In genomic region chr11:98784139-98784538, GRCm38 (mm10) we compare ENCODE assay signal across 9 mouse cellular contexts. TPM values are rescaled to one million over a fixed set of nuclear protein-coding genes. Genes with fewer than 3 reads are reported as not detected.
A peak's percentile ranks its signal among the peaks of the same experiment; 100 is the strongest.
DNase-seq lines count a peak whose midpoint lies in the region; ATAC-seq and TF ChIP-seq lines count a peak whose summit lies in the region.
"Had no signal": no experiment of that assay in that cellular context is flagged by ENCODE, and none has a peak within 500 bp of the region (broad histone marks: within the 10 kb centered on the region; RNA-seq: fewer than 3 reads in every experiment).

No protein-coding gene starts in this region.

- no peak overlapping the region for H3K4me3 ChIP-seq in heart, embryonic 11.5 days (ENCODE audit: low read depth, low read length)
- H3K4me3 ChIP-seq in midbrain, embryonic 16.5 days (ENCODE audit: low read depth, low read length), result no peak overlapping the region
- no peak overlapping the region for H3K4me3 ChIP-seq in midbrain, embryonic 13.5 days (replicated peaks)
- no peak overlapping the region for H3K4me3 ChIP-seq in intestine, embryonic 15.5 days (replicated peaks)
- no peak overlapping the region for H3K4me3 ChIP-seq in small intestine, adult 2 months (ENCODE audit: low read depth, low read length)

- H3K9me3 ChIP-seq in heart, embryonic 11.5 days (replicated peaks; ENCODE audit: control insufficient read depth, low read length), result no peaks in the 10 kb centered on the region
- no peaks in the 10 kb centered on the region for H3K9me3 ChIP-seq in midbrain, embryonic 16.5 days (replicated peaks; ENCODE audit: control insufficient read depth, low read length, poor library complexity, severe bottlenecking)
- no peaks in the 10 kb centered on the region for H3K9me3 ChIP-seq in midbrain, embryonic 13.5 days
- no peaks in the 10 kb centered on the region for H3K9me3 ChIP-seq in intestine, embryonic 15.5 days

- 58% methylated on average over 4 of the region's 4 CpGs for WGBS in heart, embryonic 11.5 days (ENCODE audit: insufficient replicate concordance)
- WGBS in midbrain, embryonic 16.5 days, result 82% methylated on average over 4 of the region's 4 CpGs
- 71% methylated on average over 4 of the region's 4 CpGs for WGBS in midbrain, embryonic 13.5 days
- 72% methylated on average over 4 of the region's 4 CpGs for WGBS in intestine, embryonic 15.5 days
- 76% methylated on average over 4 of the region's 4 CpGs for WGBS in small intestine, adult 2 months

- DNase-seq in heart, postnatal 25 days (ENCODE audit: low spot score), result no peak
- no peak for DNase-seq in layer of hippocampus, adult 11-12 months (ENCODE audit: low spot score)
- DNase-seq in left cerebral cortex, postnatal 10 days (ENCODE audit: extremely low spot score in 1 of 2, low spot score in 2 of 2), result no peak
- DNase-seq: thymus, postnatal 36 days had no signal

- no peaks in the 10 kb centered on the region for H3K36me3 ChIP-seq in heart, embryonic 11.5 days (ENCODE audit: control insufficient read depth, insufficient read depth, low read length)
- H3K36me3 ChIP-seq in midbrain, embryonic 16.5 days (ENCODE audit: control insufficient read depth, insufficient read depth, low read length), result no peaks in the 10 kb centered on the region
- H3K36me3 ChIP-seq in midbrain, embryonic 13.5 days, result no peaks in the 10 kb centered on the region
- no peaks in the 10 kb centered on the region for H3K36me3 ChIP-seq in intestine, embryonic 15.5 days
- no peaks in the 10 kb centered on the region for H3K36me3 ChIP-seq in small intestine, adult 2 months (ENCODE audit: control insufficient read depth, insufficient read depth, low read length)

- intact Hi-C loops in heart, postnatal 25 days (cut with DNase I), result no loop called here
- intact Hi-C loops in left cerebral cortex, postnatal 10 days (cut with DNase I), result loop anchor here (5.0 kb wide), 1 partner anchor 42 kb away; the partner anchor contains the start of gene Thra

- H3K9ac ChIP-seq in heart, embryonic 11.5 days (ENCODE audit: low read depth, low read length), result no peak overlapping the region
- H3K9ac ChIP-seq in midbrain, embryonic 16.5 days (ENCODE audit: low read depth, low read length), result no peak overlapping the region
- no peak overlapping the region for H3K9ac ChIP-seq in midbrain, embryonic 13.5 days (replicated peaks)
- H3K9ac ChIP-seq in intestine, embryonic 15.5 days, result 0 out of 2 replicates have a peak overlapping the region, but pooled peaks have one; percentile 50

- no peaks in the 10 kb centered on the region for H3K27me3 ChIP-seq in heart, embryonic 11.5 days (ENCODE audit: control insufficient read depth, insufficient read depth, low read length)
- no peaks in the 10 kb centered on the region for H3K27me3 ChIP-seq in midbrain, embryonic 16.5 days (ENCODE audit: control insufficient read depth, insufficient read depth, low read depth, low read length)
- H3K27me3 ChIP-seq in midbrain, embryonic 13.5 days, result no peaks in the 10 kb centered on the region
- no peaks in the 10 kb centered on the region for H3K27me3 ChIP-seq in intestine, embryonic 15.5 days (replicated peaks)
- H3K27me3 ChIP-seq in small intestine, adult 2 months (ENCODE audit: control insufficient read depth, insufficient read depth, low read length), result no peaks in the 10 kb centered on the region

- no peak for TF ChIP-seq POLR2A in small intestine, adult 2 months (IDR thresholded peaks at IDR 0.05; ENCODE audit: low read depth, low read length)

- H3K27ac ChIP-seq in heart, embryonic 11.5 days (ENCODE audit: low read depth, low read length), result peak overlapping the region; percentile 96
- H3K27ac ChIP-seq in midbrain, embryonic 16.5 days (ENCODE audit: low read length), result peak overlapping the region; percentile 31; the same call in 1 of the 2 replicates
- no peak overlapping the region for H3K27ac ChIP-seq in midbrain, embryonic 13.5 days
- H3K27ac ChIP-seq in intestine, embryonic 15.5 days, result peak overlapping the region; percentile 97; the same call in 1 of the 2 replicates
- peak overlapping the region; percentile 100 for H3K27ac ChIP-seq in small intestine, adult 2 months (ENCODE audit: insufficient read depth, low read depth, low read length)

- peaks cover 61% of the 10 kb centered on the region for H3K4me1 ChIP-seq in heart, embryonic 11.5 days (ENCODE audit: control insufficient read depth, insufficient read depth, low read length)
- peaks cover 27% of the 10 kb centered on the region for H3K4me1 ChIP-seq in midbrain, embryonic 16.5 days (ENCODE audit: control insufficient read depth, insufficient read depth, low read length)
- H3K4me1 ChIP-seq in midbrain, embryonic 13.5 days (replicated peaks), result peaks cover 60% of the 10 kb centered on the region
- peaks cover 66% of the 10 kb centered on the region for H3K4me1 ChIP-seq in intestine, embryonic 15.5 days (replicated peaks)
- peaks cover 33% of the 10 kb centered on the region for H3K4me1 ChIP-seq in small intestine, adult 2 months (ENCODE audit: control insufficient read depth, insufficient read depth, insufficient read length, low read length)

- TF ChIP-seq CTCF in small intestine, adult 2 months (IDR thresholded peaks at IDR 0.05; ENCODE audit: extremely low read depth, insufficient read length, insufficient replicate concordance, low read depth, low read length), result no peak

- H3K4me2 ChIP-seq in heart, embryonic 11.5 days, result no peak overlapping the region
- H3K4me2 ChIP-seq in midbrain, embryonic 16.5 days (ENCODE audit: low read length), result no peak overlapping the region
- no peak overlapping the region for H3K4me2 ChIP-seq in midbrain, embryonic 13.5 days (replicated peaks)
- H3K4me2 ChIP-seq in intestine, embryonic 15.5 days (replicated peaks), result peak overlapping the region; percentile 60; the same call in 1 of the 2 replicates

- ATAC-seq in heart, embryonic 11.5 days (replicated peaks; ENCODE audit: insufficient number of reproducible peaks, low FRiP score, low TSS enrichment), result no peak
- no peak for ATAC-seq in midbrain, embryonic 16.5 days
- ATAC-seq in midbrain, embryonic 13.5 days, result no peak
- ATAC-seq in intestine, embryonic 15.5 days, result no peak

RNA-seq across cellular contexts. Expression of gene Nr1d1, which starts 9.0 kb away (rescaled TPM):
- polyA plus RNA-seq in heart, embryonic 11.5 days (2014; fragmentation: Nextera tagmentation; extraction: Ambion mirVana), result 5.6 and 6.4 TPM in 2 replicates
- 100 to 1,000 TPM in 1 of 2 experiments, 10 to 100 TPM in 1; 61.2 to 129 TPM for total RNA-seq in heart, postnatal 25 days (2021)
- 3.5 and 5.2 TPM in 2 replicates for polyA plus RNA-seq in midbrain, embryonic 16.5 days (2015; fragmentation: Nextera tagmentation; extraction: Ambion mirVana)
- polyA plus RNA-seq in midbrain, embryonic 13.5 days (2015; fragmentation: Nextera tagmentation; extraction: Ambion mirVana), result 1.2 and 1.9 TPM in 2 replicates
- polyA plus RNA-seq in intestine, embryonic 15.5 days (2015; fragmentation: Nextera tagmentation; extraction: Ambion mirVana), result 2.6 and 2.7 TPM in 2 replicates
- polyA plus RNA-seq in small intestine, adult 2 months (2012; rRNA removed), result 59.8 and 206 TPM in 2 replicates
- 10 to 100 TPM; 63.3 to 70.5 TPM for total RNA-seq in left cerebral cortex, postnatal 10 days (2021)

RNA-seq across cellular contexts. Expression of gene Msl1, which starts 11.2 kb away (rescaled TPM):
- polyA plus RNA-seq in heart, embryonic 11.5 days (2014; fragmentation: Nextera tagmentation; extraction: Ambion mirVana), result 15.9 and 17.1 TPM in 2 replicates
- total RNA-seq in heart, postnatal 25 days (2021), result 10 to 100 TPM; 73.0 to 78.1 TPM
- 29.2 and 33.2 TPM in 2 replicates for polyA plus RNA-seq in midbrain, embryonic 16.5 days (2015; fragmentation: Nextera tagmentation; extraction: Ambion mirVana)
- 34.2 and 34.5 TPM in 2 replicates for polyA plus RNA-seq in midbrain, embryonic 13.5 days (2015; fragmentation: Nextera tagmentation; extraction: Ambion mirVana)
- polyA plus RNA-seq in intestine, embryonic 15.5 days (2015; fragmentation: Nextera tagmentation; extraction: Ambion mirVana), result 18.9 and 19.7 TPM in 2 replicates
- polyA plus RNA-seq in small intestine, adult 2 months (2012; rRNA removed), result 19.8 and 38.5 TPM in 2 replicates
- total RNA-seq in left cerebral cortex, postnatal 10 days (2021), result 100 to 1,000 TPM; 162 to 177 TPM

RNA-seq across cellular contexts. Expression of gene Casc3, which starts 20.6 kb away (rescaled TPM):
- 22.2 and 28.5 TPM in 2 replicates for polyA plus RNA-seq in heart, embryonic 11.5 days (2014; fragmentation: Nextera tagmentation; extraction: Ambion mirVana)
- 10 to 100 TPM; 22.4 to 25.5 TPM for total RNA-seq in heart, postnatal 25 days (2021)
- 47.0 and 51.7 TPM in 2 replicates for polyA plus RNA-seq in midbrain, embryonic 16.5 days (2015; fragmentation: Nextera tagmentation; extraction: Ambion mirVana)
- polyA plus RNA-seq in midbrain, embryonic 13.5 days (2015; fragmentation: Nextera tagmentation; extraction: Ambion mirVana), result 52.6 and 57.6 TPM in 2 replicates
- polyA plus RNA-seq in intestine, embryonic 15.5 days (2015; fragmentation: Nextera tagmentation; extraction: Ambion mirVana), result 28.2 and 29.8 TPM in 2 replicates
- 11.7 and 22.0 TPM in 2 replicates for polyA plus RNA-seq in small intestine, adult 2 months (2012; rRNA removed)
- 10 to 100 TPM; 52.3 to 55.8 TPM for total RNA-seq in left cerebral cortex, postnatal 10 days (2021)

RNA-seq across cellular contexts. Expression of gene Thra, which starts 43.7 kb away (rescaled TPM):
- polyA plus RNA-seq in heart, embryonic 11.5 days (2014; fragmentation: Nextera tagmentation; extraction: Ambion mirVana), result 32.2 and 35.7 TPM in 2 replicates
- 100 to 1,000 TPM; 102 to 117 TPM for total RNA-seq in heart, postnatal 25 days (2021)
- 139 and 149 TPM in 2 replicates for polyA plus RNA-seq in midbrain, embryonic 16.5 days (2015; fragmentation: Nextera tagmentation; extraction: Ambion mirVana)
- 99.6 and 106 TPM in 2 replicates for polyA plus RNA-seq in midbrain, embryonic 13.5 days (2015; fragmentation: Nextera tagmentation; extraction: Ambion mirVana)
- polyA plus RNA-seq in intestine, embryonic 15.5 days (2015; fragmentation: Nextera tagmentation; extraction: Ambion mirVana), result 42.7 and 45.5 TPM in 2 replicates
- 46.5 and 128 TPM in 2 replicates for polyA plus RNA-seq in small intestine, adult 2 months (2012; rRNA removed)
- total RNA-seq in left cerebral cortex, postnatal 10 days (2021), result 1,000 to 10,000 TPM; 1,115 to 1,123 TPM

RNA-seq across cellular contexts. Expression of gene Rapgefl1, which starts 52.4 kb away (rescaled TPM):
- polyA plus RNA-seq in heart, embryonic 11.5 days (2014; fragmentation: Nextera tagmentation; extraction: Ambion mirVana), result 0.57 and 0.73 TPM in 2 replicates
- total RNA-seq in heart, postnatal 25 days (2021), result under 1 TPM; 0.60 to 0.78 TPM
- 9.6 and 10.6 TPM in 2 replicates for polyA plus RNA-seq in midbrain, embryonic 16.5 days (2015; fragmentation: Nextera tagmentation; extraction: Ambion mirVana)
- polyA plus RNA-seq in midbrain, embryonic 13.5 days (2015; fragmentation: Nextera tagmentation; extraction: Ambion mirVana), result 4.7 and 5.8 TPM in 2 replicates
- polyA plus RNA-seq in intestine, embryonic 15.5 days (2015; fragmentation: Nextera tagmentation; extraction: Ambion mirVana), result 1.1 and 1.2 TPM in 2 replicates
- 11.4 and 47.6 TPM in 2 replicates for polyA plus RNA-seq in small intestine, adult 2 months (2012; rRNA removed)
- 100 to 1,000 TPM; 121 to 122 TPM for total RNA-seq in left cerebral cortex, postnatal 10 days (2021)
